Mouse (Mus musculus) olfactory bulb, adult 2 months (tissue): ENCODE measurements around the gene Nodal. TPM values are rescaled to one million over a fixed set of nuclear protein-coding genes. Genes with fewer than 3 reads are reported as not detected.

Source experiments
- H3K27ac ChIP-seq: fragments of 200-500 bp; 2 replicates; pipeline ENCODE4 v1.5.1; 2012; ENCODE audit warnings: low read depth, low read length; ENCODE audit not compliant: insufficient read depth
- H3K4me1 ChIP-seq: fragments of 200-500 bp; 2 replicates; pipeline ENCODE4 v1.6.1; 2012; ENCODE audit warnings: low read length; ENCODE audit not compliant: control insufficient read depth, insufficient read depth
- H3K4me3 ChIP-seq: fragments of 200-500 bp; 2 replicates; pipeline ENCODE4 v1.5.1; 2012; ENCODE audit warnings: mild to moderate bottlenecking, low read depth, low read length, moderate library complexity; ENCODE audit not compliant: insufficient read depth
- CTCF ChIP-seq: fragments of 200-500 bp; IDR thresholded peaks from 2 replicates; pipeline ENCODE4 v1.5.1; 2012; ENCODE audit warnings: low read depth, mild to moderate bottlenecking, low read length, moderate library complexity; ENCODE audit not compliant: insufficient read depth
- POLR2A ChIP-seq: fragments of 200-500 bp; IDR thresholded peaks from 2 replicates; pipeline ENCODE4 v1.6.1; 2012; ENCODE audit warnings: mild to moderate bottlenecking, low read depth, low read length, moderate library complexity; ENCODE audit not compliant: insufficient read depth
- WGBS: fragments of 180-500 bp; shearing (Covaris S2); methylation state at CpG from one replicate; pipeline ENCODE4 v1.1.7; 2018; 5-methylcytosine and 5-hydroxymethylcytosine counted together
- polyA plus RNA-seq: library from polyadenylated mRNA; stranded (reverse); fragments of >200 nt; gene quantifications from 2 replicates; pipeline ENCODE4 v1.2.4, GENCODE M21; 2012; ENCODE audit warnings: low replicate concordance; ENCODE audit not compliant: missing spikeins, insufficient read depth, insufficient read length

Gene Nodal
- polyA plus RNA-seq, 1 experiment = not detected

DNA sequence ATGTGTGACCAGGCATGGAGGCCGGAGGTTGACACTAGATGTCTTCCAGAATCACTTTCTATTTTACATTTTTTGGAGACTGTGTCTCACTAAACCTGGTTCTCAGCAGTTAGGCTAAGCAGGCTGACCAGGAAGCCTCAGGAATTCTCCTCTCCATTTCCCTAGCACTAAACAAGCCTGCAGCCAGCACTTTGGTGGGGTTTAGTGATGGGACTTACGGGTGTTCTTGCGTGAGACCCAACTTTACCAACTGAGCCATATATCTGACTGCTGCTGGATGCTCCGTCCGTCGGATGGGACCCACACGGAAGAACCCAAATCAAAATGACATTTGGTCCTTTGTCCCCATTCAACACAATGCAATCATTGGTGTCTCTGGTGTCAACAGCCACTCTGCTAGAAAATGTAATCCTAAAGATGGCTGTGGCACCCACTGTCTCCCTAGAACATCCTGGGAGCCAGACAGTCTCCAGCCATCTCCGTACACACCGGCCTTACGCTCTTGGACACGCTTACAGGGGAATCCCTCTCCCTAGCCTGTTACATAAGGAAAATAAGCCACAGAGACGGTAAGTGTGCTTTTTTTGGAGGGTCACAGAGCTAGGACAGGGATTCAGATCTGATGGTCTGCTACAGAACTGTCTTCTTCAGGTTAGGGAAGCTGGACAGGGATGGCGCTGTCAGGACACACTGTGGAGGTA lies 38.3 kb upstream of the Nodal start:
- no peak overlapping the region for H3K4me3 ChIP-seq
- peak overlapping the region; percentile 36; the same call in 1 of the 2 replicates for H3K27ac ChIP-seq
- no peak for TF ChIP-seq POLR2A
- no peak for TF ChIP-seq CTCF
- WGBS = 86% methylated on average over 13 of the region's 13 CpGs
- peaks cover 35% of the 10 kb centered on the region for H3K4me1 ChIP-seq

DNA sequence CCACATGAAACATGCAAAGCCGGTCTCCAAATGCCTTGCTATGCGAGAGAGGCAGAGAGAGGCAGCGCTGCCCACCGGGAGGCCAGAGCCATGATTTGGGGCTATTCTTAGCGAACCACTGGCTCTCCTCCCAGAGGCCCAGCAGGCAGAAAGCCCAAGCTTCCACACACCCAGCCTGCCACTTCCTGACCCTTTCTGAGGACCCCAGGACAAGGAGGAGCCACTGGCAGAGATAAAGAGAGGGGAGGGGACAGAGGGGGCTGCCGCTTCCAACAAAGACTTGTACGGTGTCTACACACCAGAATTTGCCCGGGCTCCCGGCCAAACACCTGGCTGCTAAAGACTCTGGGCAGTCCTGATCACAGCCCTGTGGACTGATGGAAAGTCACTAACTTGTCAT lies 37.6 kb upstream of the Nodal start:
- no peak for TF ChIP-seq POLR2A
- no peak for TF ChIP-seq CTCF
- H3K4me3 ChIP-seq = no peak overlapping the region

DNA sequence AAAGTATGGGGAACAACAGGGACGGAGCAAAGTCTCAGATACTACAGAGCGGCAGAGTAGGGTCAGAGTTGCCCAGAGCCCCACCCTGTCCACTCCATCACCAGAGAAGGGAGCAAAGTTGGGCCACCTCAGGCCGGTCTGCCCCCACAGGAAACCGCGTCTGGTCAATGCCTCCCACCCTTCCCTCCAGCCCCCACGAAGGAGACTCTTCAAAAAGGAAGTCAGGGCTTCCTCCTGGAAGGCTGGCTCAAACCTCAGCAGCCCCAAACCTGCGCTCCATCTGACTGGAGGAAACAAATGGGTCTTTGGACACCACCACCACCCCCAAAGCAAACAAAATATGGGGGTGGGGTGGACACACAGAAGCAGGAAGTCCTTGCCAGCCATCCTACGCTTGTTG lies 35.9 kb upstream of the Nodal start:
- WGBS = 53% methylated on average over 8 of the region's 8 CpGs
- peaks cover 29% of the 10 kb centered on the region for H3K4me1 ChIP-seq
- peak overlapping the region; percentile 4; the same call in 1 of the 2 replicates for H3K4me3 ChIP-seq
- no peak overlapping the region for H3K27ac ChIP-seq
- TF ChIP-seq CTCF (no peak), POLR2A (no peak)

More for the DNA sequence above, 37.6 kb upstream of the Nodal start:
- 57% methylated on average over 9 of the region's 9 CpGs for WGBS
- Histone ChIP-seq H3K27ac (peak overlapping the region; percentile 36), H3K4me1 (peaks cover 33% of the 10 kb centered on the region)

DNA sequence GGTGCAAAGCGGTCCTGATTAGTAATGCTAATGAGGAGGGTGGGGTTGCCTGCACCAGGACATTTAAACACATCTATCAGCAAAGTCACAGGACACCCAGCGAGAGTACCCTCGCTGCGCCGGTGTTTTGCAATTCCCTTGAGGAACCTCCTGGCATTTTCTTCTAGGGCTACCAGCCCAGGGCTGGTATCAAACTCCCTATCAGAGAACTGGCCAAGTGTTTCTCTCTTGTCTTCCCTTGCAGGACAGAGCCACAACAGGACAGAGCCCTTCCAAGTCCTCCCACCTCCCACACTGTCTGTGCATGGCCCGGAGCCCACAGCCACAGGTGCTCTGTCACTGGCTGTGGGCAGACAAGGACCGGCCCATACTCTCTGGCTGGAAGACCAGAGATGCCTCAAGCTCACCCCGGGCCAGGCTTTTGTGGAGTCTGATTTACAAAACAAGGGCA lies 35.5 kb upstream of the Nodal start:
- H3K4me1 ChIP-seq = peaks cover 29% of the 10 kb centered on the region

DNA sequence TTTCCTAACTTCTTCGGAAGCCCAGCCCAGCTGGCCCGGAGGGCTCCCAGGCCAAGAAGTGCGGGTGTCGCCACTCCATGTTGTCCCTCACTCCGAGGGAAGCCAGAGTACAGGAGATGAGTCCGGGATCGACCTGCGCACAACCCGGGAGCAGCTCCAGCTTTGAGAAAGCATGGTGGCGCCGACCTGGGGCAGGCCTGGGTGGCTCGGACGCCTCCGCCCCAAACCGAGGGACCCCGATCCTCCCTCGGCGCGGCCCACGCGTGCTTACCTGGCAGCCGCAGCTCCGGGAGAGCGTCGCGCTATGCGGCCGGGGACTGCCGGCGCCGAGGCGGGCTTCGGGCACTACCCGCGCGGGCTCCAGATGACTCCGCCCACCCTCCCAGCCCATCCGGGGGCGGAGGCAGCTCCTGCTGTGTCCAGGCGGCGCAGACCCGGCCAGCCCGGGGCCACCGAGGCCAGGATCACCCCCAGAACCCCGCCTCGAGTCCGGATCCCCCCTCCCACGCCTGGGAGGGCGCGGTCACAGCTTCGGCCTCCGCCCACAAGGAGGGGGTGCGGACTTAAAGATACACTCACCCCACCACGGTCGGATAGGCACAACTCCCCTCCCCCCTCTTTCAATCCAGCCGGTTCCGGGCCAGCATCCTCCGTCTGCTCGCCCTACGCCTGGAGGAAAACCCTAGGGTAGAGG lies 34.6 kb upstream of the Nodal start, which contains the start of gene Pald1:
Gene Pald1, minus strand, starts transcription at position 510 of the 694 bp plus-strand sequence.
- Histone ChIP-seq H3K4me3 (peak within 1 kb of the TSS; percentile 57), H3K4me1 (peaks cover 29% of the 10 kb centered on the region), H3K27ac (no peak within 1 kb of the TSS)
- WGBS = under 1% methylated on average over 60 of the region's 60 CpGs
- TF ChIP-seq POLR2A (0 out of 2 replicates have a peak, but pooled peaks have one; percentile 14), CTCF (no peak)

More for the DNA sequence above, 35.5 kb upstream of the Nodal start:
- no peak for TF ChIP-seq POLR2A
- TF ChIP-seq CTCF = no peak
- Histone ChIP-seq H3K4me3 (peak overlapping the region; percentile 57), H3K27ac (no peak overlapping the region)
- 22% methylated on average over 8 of the region's 8 CpGs for WGBS

DNA sequence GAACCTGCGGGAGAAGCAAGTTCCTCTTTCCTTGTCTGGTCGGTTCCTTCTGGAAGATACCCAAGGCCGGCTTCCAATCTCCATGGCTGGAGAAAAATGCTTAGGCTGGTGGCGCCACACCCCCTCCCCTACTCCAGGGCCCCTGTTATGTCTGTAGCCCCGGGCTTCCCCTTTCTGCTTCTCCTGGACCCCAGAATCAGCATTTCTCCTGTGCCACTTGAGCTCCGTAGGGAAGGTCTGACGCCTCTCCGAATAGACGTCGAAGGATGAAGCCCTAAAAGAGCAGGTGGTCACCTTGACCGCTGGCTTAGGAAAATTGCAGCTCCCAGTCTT lies 34.1 kb upstream of the Nodal start:
- TF ChIP-seq POLR2A = no peak
- TF ChIP-seq CTCF = no peak
- Histone ChIP-seq H3K4me3 (peak overlapping the region; percentile 57), H3K27ac (no peak overlapping the region), H3K4me1 (peaks cover 28% of the 10 kb centered on the region)
- 12% methylated on average over 11 of the region's 11 CpGs for WGBS

DNA sequence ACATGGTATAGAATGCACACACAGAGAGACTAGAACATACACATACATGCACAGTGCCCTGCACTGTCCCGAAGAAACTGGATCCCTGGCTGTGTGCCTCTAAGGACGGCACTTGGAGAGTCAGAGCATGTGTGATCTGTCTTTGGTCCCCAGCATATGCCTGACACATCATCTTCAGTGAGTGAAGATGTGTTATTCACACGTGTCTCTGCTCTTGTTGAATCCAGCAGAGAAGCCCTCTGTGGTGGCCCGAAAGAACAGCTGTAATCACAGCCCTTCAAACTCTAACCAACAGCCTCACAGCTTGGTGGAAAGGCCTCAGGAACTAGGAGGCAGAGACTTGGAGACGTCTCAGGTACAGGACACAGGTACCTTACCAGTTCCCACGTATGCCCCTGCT lies 32.6 kb upstream of the Nodal start:
- 82% methylated on average over 6 of the region's 6 CpGs for WGBS
- no peak overlapping the region for H3K27ac ChIP-seq
- H3K4me1 ChIP-seq = peaks cover 21% of the 10 kb centered on the region
- TF ChIP-seq POLR2A (no peak), CTCF (no peak)
- H3K4me3 ChIP-seq = no peak overlapping the region

DNA sequence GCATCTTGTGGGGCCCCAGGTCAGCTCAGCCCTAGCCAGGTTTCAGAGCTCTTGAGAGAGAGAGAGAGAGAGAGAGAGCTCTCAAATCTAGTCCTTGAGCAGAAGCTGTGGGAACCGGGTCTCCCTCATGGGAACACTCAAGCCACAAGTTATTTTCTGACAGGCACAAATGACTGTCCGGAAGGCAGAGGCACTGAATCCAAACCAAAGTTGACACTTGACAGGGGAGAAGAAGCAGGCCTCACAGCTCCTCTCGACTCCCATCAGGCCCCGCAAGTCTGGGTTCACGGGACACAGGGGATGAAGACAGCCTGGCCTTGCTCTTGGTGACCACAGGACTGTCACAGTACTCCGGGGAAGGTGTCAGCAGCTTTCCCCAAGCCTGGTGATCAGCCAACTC lies 31.5 kb upstream of the Nodal start:
- TF ChIP-seq POLR2A = no peak
- TF ChIP-seq CTCF = no peak
- 87% methylated on average over 6 of the region's 6 CpGs for WGBS
- Histone ChIP-seq H3K27ac (no peak overlapping the region), H3K4me1 (peaks cover 16% of the 10 kb centered on the region), H3K4me3 (no peak overlapping the region)

DNA sequence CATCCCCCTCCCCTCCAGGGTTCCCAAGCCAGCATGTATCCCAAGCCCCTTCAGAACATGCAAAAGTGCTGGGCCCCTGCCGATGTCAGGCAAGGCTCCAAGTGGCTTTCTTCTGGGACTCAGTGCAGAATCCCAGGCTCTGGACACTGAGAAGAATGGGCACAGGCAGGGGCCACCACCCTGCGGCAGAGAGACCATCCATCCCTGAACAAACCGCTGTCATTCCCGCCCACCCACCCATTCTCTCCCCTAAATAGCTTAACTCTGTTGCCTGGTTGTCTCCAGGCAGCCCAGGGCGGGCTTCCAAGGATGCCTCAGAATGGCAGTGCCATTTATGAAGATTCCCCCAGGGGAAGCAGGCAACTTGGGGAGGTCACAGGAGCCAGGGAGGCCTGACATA lies 28.8 kb upstream of the Nodal start:
- Histone ChIP-seq H3K27ac (no peak overlapping the region), H3K4me1 (no peaks in the 10 kb centered on the region; the same call in 1 of the 2 replicates), H3K4me3 (no peak overlapping the region)
- TF ChIP-seq POLR2A = no peak
- WGBS = 58% methylated on average over 5 of the region's 5 CpGs

DNA sequence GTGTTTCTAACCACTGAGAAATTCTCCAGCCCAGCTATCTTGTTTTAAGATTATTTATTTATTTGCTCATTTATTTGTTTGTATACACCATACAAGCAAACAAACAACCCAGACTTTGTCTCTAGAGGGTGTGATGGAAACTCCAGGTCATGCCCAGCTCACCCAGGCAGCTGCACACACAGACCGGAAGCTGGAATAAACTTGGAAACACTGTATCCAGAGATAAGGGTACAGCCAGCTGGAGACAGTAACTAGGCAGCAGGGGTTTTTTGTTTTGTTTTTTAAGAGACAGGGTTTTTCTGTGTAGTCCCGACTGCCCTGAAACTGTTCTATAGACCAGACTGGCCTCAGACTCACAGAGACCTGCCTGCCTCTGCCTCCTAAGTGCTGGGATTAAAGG lies 27.6 kb upstream of the Nodal start:
- H3K4me3 ChIP-seq = no peak overlapping the region
- H3K27ac ChIP-seq = no peak overlapping the region
- WGBS = 66% methylated on average over 2 of the region's 2 CpGs
- peaks cover 3% of the 10 kb centered on the region; the same call in 1 of the 2 replicates for H3K4me1 ChIP-seq
- TF ChIP-seq CTCF (no peak), POLR2A (no peak)
